Mouse (Mus musculus) spleen, postnatal 0 days (tissue): ENCODE measurements around the gene Krt13. TPM values are rescaled to one million over a fixed set of nuclear protein-coding genes. Genes with fewer than 3 reads are reported as not detected.

ENCODE experiments used
- polyA plus RNA-seq: library from polyadenylated mRNA; unstranded; fragments of >200 nt; fragmentation: Nextera tagmentation; extraction: Ambion mirVana; gene quantifications from 2 replicates; pipeline ENCODE4 v1.2.1, GENCODE M21; 2015

The Krt13 gene
- 0.12 and 0.38 TPM in 2 replicates for polyA plus RNA-seq

DNA sequence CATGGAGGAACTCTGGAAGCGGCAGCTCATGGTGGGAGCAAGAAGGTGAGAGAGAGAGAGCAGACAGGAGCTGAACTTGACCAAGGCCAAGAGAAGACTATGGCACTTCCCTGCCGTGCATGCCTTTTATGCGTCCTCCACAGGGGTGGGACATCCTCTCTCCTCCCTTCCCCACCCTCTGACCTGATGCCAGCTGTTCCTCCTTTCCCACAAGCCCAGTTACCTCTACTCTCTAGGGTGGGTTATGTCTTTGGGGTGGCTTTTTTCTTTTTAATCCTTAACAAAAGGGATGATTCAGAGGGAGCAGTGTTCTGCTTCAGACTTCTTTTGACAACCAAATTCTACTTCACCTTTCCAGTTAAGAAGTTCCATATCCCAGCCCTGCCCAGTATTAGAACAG, at the start of gene Krt13:
Gene Krt13, minus strand, starts transcription at position 101 of the 400 bp plus-strand sequence.

DNA sequence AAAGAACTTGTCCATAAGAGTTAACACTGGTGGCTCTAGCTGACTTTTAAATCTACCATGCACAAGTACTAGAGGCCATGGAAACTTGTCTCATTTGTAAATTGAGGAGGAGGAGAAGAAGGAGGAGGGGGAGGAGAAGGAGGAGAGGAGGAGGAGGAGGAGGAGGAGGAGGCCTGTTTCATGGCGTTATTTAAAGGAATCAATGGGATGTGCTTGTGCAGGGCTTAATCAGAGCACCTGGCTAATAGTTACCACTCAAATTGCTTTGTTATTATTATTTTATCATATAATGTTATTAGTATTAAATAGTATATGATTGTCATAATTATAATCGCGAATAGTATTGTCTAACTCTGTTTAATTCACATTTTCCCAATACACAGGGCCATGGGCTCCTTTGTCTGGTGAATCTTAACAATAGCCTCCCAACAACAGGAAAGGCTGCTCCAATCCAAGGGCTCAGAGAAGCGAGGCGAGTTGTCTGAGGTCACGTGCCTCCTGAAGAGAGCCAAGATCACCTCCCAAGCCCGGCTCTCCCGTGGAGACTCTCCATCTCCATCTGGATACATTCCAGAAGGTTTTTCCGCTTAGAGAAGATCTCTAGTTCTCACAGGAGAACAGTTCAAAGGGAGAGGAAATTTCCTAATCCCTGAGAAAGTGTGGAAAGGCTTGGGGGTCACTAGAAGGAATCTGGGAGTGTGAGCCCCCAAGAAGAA, 27.4 kb upstream of the Krt13 start, which contains the start of gene Krt19:
Gene Krt19, minus strand, starts transcription at position 51 of the 716 bp plus-strand sequence.

DNA sequence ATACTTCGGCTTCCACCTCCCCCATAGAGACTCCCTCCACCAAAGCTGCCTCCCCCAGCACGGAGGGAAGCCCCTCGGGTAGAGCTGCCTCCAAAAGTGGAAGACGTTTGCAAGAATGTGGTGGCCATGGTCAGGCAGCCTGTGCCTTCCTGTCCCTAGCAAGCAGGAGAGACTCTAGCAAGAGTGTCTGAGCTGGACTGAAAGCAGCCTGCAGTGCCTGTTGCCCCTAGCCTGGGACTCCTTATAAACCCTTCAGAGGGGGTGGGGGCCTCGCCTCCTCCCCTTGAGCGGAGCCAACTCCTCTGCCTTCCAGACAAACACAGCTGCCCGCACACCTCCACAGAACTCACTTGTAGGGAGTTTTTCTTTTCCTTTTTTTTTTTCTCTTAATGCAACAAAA, 14.4 kb upstream of the Krt13 start, which contains the start of gene Krt15:
Gene Krt15, minus strand, starts transcription at position 198 of the 400 bp plus-strand sequence.

DNA sequence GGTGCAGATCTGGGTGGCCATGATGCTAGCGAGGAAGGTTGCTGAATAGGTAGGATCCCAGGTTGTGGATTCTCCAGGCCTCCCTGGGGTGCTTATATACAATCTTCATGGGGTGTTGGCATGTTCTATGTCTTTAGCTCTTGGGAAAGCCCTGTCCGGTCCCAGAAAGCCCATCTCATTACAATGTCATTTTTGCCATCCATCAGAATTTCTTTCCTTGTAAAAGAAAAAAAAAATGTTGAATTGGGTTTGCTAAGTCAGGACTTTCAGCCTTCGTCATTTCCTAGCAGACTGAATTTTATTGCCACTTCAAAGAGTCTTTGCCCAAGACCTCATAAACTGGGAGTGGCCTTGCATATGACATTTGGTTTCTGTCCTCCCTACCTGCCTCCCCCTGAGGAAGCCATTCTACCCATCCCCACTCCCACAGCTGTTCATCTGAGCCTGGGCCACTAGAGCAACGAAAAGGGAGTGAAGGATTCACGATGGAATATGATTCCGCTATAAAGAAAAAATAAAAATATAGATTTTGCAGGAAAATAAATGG, 15.7 kb downstream of the Krt13 start, which contains the start of gene Krt36:
Gene Krt36, minus strand, starts transcription at position 51 of the 547 bp plus-strand sequence.

DNA sequence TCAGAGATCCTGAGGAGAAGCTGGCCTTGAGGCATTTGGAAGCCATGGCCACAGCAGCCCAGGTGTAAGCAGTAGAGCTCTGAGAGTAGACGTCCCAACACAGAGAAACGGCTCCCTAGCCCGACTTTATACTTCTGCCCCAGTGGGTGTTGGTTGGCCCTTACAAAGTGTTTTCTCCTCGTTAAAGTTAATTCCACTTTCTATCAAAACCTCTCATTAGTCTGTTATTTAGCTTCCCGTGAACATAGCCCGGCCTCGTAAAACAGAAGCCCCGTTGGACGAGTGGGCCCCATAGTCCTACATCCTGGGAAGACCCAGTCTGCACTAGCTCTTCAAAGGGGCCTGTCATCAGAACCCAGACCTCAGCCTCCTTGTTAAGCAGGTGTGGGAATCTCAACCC, 25.2 kb downstream of the Krt13 start, which contains the start of gene Krt35:
Gene Krt35, minus strand, starts transcription at position 101 of the 400 bp plus-strand sequence.

DNA sequence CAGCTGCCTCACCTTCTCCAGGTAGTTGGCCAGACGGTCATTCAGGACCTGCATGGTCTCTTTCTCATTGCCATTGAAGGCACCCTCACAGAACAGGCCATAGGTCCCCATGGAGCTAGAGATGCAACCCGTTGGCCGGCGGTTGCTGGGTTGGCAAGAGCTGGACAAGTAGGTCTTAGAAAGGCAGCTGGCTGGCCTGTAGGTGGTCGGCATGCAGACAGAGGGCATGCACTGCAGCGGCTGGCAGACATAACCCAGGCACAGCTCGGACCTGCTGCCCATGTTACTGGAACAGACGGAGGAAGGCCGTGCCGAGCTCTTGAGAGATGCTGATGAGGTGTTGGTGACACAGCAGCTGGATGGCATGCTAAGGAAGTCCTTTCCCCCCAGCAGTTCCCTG, 33.5 kb downstream of the Krt13 start, which contains the start of gene Krt32:
Gene Krt32, minus strand, starts transcription at position 366 of the 400 bp plus-strand sequence.

Other genes with a start within 250 kb of the Krt13 start
- gene Krtap9-1, start 248.2 kb downstream of the Krt13 start, polyA plus RNA-seq: not detected in 2 replicates
- not detected in 2 replicates for gene Gm11567, start 242.4 kb downstream of the Krt13 start, polyA plus RNA-seq
- gene Krtap31-1, start 213.6 kb downstream of the Krt13 start, polyA plus RNA-seq: not detected in 2 replicates
- gene Gm11565, start 206.8 kb downstream of the Krt13 start, polyA plus RNA-seq: not detected in 2 replicates
- gene Krtap31-2, start 185.3 kb downstream of the Krt13 start, polyA plus RNA-seq: not detected in 2 replicates
- gene Krtap9-5, start 173.1 kb downstream of the Krt13 start, polyA plus RNA-seq: not detected in 2 replicates
- not detected in 2 replicates for gene Krtap29-1, start 142.5 kb downstream of the Krt13 start, polyA plus RNA-seq
- not detected in 2 replicates for gene Krtap16-1, start 135.0 kb downstream of the Krt13 start, polyA plus RNA-seq
- gene Krtap17-1, start 127.6 kb downstream of the Krt13 start, polyA plus RNA-seq: not detected in 2 replicates
- not detected in 2 replicates for gene Krt33a, start 105.4 kb downstream of the Krt13 start, polyA plus RNA-seq
- not detected in 2 replicates for gene Krt33b, start 91.7 kb downstream of the Krt13 start, polyA plus RNA-seq
- gene Krt34, start 80.0 kb downstream of the Krt13 start, polyA plus RNA-seq: not detected in 2 replicates
- not detected in 2 replicates for gene Krt31, start 71.0 kb downstream of the Krt13 start, polyA plus RNA-seq
- gene Krt32, start 33.3 kb downstream of the Krt13 start, polyA plus RNA-seq: not detected in 2 replicates
- not detected in 2 replicates for gene Krt35, start 25.3 kb downstream of the Krt13 start, polyA plus RNA-seq
- gene Krt36, start 15.9 kb downstream of the Krt13 start, polyA plus RNA-seq: not detected in 2 replicates
- 1.00 and 1.1 TPM in 2 replicates for gene Krt15, start 14.4 kb upstream of the Krt13 start, polyA plus RNA-seq
- 39.8 and 40.8 TPM in 2 replicates for gene Krt19, start 27.1 kb upstream of the Krt13 start, polyA plus RNA-seq
- gene Krt9, start 71.7 kb upstream of the Krt13 start, polyA plus RNA-seq: not detected in 2 replicates
- 7.3 and 10.0 TPM in 2 replicates for gene Krt14, start 86.0 kb upstream of the Krt13 start, polyA plus RNA-seq
- gene Krt16, start 127.3 kb upstream of the Krt13 start, polyA plus RNA-seq: not detected in 2 replicates
- 0.35 and 0.47 TPM in 2 replicates for gene Krt17, start 139.5 kb upstream of the Krt13 start, polyA plus RNA-seq
- not detected in 2 replicates for gene Krt42, start 148.3 kb upstream of the Krt13 start, polyA plus RNA-seq
- gene Eif1, start 198.3 kb upstream of the Krt13 start, polyA plus RNA-seq: 1,779 and 1,788 TPM in 2 replicates
- gene Gast, start 212.8 kb upstream of the Krt13 start, polyA plus RNA-seq: not detected in 2 replicates
- 1.9 and 2.3 TPM in 2 replicates for gene Hap1, start 234.6 kb upstream of the Krt13 start, polyA plus RNA-seq